Mouse (Mus musculus): ENCODE measurements at regions not wholly inside any gene's neighbourhood (a gene's known extent, or its start where the extent isn't known, plus 50 kb on each side); places are given as distances from the start of the nearest gene placed in this dataset.

DNA sequence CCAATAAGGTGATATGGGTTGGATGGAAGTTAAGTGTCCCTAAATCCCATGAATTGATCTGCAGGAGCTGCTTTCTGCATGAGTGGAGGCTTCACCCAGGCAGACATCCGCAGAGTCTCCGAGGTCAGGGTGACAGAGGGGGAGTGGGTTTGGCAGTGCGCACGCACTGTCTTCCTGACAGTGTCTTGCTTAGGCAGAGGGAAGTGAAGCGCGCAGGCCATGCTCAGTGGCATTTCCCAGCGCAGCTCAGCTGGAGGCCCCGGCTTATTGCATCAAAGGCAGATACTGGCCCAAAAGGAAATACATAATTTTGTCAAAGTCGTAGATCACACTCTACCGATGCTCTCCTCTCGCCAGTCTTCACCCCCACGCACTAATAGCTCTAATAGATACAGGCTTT lies 252.7 kb upstream of the Dnajc24 start:
- no peak for DNase-seq
- intact Hi-C loops (cut with DNase I): no loop called here

DNA sequence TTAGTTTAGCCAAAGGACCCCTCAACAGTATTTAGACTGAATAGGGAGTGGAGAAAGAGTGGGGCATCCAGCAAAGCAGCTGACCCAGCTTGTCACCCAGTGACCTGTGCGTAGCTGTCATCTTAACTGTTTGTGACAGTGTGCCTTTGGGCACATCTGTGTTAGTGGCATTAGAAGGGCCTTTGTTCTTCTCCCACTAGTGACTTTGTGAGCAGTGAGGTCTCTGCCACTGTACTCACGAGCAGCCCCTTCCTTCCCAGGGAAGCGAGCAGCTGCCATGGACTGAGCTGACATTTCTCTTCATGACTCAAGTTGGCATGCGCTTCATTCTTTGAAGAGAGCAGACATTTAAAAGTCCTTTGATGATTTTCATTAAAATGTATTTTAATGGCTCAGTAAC lies 231.0 kb upstream of the Dnajc24 start:
- DNase-seq: no peak
- intact Hi-C loops (cut with DNase I): no loop called here

DNA sequence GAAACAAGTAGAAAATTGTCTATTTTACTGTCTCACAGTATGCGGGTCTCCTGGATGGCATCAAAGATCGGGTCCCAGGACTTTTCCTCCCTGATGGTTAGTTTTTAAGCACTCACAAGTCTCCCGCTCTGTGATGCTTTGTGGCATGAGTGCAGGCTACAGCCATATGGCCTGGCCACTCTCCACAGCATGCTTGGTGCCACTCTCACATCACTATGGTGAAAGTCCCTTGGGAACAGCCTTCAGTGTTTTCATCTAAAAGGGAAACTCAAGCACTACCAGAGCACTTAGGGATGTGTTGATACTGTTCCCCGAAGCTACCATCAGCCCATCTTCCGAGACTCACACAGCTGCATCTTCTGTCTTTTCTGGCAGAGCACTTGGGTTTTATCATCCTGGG lies 227.8 kb upstream of the Dnajc24 start:
- DNase-seq: no peak
- intact Hi-C loops (cut with DNase I): no loop called here

DNA sequence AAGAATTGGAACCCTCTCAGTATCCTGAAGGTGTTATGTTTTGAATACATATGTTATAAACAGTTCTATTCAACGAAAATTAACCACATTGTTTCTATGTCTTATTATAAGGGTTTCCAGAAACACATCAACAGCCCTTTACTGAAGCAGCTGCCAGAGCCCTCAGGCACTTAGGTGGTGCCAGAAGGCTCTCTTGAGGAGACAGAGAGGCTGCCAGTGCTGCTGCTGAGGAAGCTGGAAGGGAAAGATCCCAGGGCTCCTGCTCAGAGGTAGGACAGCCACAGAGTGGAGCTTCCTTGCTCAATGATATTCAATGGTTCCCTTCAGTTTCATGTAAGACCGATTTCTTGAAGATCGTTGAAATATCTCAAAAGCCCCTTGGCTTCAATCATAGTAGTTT lies 226.7 kb upstream of the Dnajc24 start:
- intact Hi-C loops (cut with DNase I): no loop called here

DNA sequence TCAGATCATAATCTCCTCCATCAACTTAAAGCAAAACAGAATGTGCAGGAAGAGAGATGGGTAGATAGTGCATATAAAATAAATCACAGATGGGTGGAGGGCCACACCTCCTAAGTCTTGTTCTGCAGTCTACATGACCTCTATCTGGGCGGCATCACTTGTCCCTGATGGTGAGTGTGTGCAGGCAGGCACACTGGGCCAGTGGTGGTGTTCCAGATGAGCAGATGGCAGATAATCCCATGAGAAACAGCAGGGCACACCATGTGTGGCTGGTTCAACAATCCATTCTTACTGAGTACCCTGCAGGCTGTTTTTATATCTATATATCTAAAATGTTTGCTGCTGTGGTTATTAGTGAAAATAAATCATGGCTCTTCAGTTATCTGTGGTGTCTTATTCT lies 224.9 kb upstream of the Dnajc24 start:
- intact Hi-C loops (cut with DNase I): no loop called here
- no peak for DNase-seq

More for the DNA sequence above, 226.7 kb upstream of the Dnajc24 start:
- no peak for DNase-seq

DNA sequence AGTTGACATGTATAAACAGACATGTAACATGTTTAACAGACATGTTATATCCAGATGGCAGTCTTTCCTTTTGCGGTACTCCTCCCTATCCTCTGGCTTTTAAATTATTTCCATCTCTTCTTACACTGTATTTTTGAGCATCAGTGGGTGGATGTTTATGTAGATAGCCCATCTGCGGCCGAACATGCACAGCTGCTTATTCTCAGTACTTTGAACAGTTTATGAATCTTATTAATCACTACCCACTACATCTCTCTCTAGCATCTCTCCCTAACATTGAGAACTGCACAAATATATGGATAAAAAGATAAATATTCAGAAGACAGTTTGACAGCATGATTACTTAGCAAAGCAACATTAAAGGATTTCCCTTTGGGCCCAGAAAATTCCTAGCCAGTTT lies 212.8 kb upstream of the Dnajc24 start:
- DNase-seq: no peak
- intact Hi-C loops (cut with DNase I): no loop called here

DNA sequence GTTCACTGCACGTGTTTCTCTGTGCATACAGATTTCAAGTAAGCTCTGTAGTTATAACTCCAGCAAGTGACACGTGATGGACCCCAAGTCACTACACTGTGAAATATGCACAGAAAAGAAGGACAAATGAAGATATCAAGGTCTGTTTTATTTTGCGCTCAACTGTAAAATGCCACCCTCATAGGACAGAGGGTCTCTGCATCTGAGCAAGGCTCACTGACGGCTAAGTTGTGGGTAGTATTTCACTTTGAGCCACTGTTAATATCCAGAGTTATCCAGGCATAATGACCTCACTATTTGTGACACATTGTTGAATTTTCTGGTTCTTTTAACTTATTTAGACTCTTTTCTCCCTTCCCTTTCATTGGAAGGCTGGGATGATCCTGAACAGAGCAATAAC lies 210.4 kb upstream of the Dnajc24 start:
- no peak for DNase-seq
- intact Hi-C loops (cut with DNase I): no loop called here

DNA sequence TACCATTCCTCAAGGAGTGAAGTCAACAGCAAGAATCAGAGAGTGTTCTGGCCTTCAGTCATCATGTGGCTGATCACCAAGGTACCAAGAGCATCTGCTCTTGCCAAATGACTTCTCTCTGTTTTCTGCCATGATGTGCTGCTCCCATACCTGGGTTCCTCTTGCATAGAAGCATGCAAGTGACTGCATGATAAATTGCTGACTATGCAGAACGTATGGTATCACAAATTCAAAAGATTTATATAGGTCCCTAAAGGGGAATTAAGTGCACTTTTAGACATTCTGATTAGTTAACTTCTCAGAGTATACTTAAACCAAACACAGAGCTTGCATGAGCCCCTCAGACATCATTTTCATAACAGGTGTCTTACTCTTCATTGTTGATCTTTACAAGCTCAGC lies 207.4 kb upstream of the Dnajc24 start:
- intact Hi-C loops (cut with DNase I): no loop called here
- no peak for DNase-seq

DNA sequence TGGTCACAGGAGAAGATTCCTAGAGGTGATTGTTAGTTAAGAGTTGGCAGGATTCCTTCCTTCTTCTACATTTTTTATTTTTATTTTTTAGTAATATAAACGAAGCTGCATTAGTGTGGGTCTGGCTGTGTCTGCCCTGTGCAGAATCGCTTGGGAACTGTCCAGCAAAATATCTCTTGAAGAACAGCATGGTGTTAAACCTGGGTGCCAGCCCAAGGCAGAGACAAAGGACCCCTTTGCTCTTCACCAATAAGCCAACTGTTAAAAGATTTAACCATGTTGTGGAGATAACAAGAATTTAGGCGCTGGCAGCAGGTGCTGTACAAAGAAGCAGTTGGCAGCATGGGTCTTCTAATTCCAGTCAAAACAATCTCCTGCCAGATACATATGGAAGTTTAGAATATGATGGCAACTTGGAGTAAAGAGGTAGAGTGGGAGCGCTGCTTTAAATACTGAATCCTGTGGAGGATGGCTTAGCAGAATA lies 205.5 kb upstream of the Dnajc24 start:
- DNase-seq: no peak
- intact Hi-C loops (cut with DNase I): no loop called here

DNA sequence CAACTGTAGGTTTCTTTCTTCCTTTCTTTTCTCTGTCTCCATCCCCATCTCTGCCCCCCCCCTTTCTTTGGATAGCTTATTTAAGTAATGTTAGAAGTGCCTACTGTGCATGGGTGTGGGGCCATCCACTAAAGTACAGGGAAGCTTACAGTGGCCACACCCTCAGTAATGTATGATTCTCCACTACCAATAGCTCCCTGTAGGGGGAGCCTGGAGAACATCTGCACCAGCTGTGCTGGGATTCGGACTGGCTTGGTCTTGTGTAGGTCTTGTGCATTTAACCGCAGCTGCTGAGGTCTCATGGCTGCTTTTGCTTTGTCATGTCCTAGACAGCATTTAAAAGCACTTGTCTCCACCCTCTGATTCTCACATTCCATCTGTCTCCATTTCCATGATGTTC lies 196.8 kb upstream of the Dnajc24 start:
- intact Hi-C loops (cut with DNase I): no loop called here
- no peak for DNase-seq

DNA sequence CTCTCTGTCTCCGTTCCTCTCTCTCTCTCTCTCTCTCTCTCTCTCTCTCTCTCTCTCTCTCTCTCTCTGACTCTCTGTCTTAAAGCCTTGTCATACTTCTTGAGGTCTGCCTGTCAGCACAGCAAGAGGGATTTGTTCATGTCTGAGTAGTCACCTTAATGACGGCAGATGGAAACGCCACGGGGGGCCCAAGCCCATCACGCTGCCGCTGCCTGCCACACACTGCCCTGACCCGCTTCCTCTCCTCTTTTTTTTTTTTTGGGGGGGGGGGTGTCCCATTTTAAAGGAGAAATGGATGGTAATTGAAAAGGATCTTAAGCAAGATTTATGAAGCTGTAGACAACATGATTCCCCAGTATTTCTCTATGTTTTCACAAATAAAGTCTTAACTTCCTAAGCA lies 191.8 kb upstream of the Dnajc24 start:
- intact Hi-C loops (cut with DNase I): loop anchor here (10.0 kb wide), 1 partner anchor 860 kb away; no protein-coding TSS in a partner anchor
- no peak for DNase-seq

DNA sequence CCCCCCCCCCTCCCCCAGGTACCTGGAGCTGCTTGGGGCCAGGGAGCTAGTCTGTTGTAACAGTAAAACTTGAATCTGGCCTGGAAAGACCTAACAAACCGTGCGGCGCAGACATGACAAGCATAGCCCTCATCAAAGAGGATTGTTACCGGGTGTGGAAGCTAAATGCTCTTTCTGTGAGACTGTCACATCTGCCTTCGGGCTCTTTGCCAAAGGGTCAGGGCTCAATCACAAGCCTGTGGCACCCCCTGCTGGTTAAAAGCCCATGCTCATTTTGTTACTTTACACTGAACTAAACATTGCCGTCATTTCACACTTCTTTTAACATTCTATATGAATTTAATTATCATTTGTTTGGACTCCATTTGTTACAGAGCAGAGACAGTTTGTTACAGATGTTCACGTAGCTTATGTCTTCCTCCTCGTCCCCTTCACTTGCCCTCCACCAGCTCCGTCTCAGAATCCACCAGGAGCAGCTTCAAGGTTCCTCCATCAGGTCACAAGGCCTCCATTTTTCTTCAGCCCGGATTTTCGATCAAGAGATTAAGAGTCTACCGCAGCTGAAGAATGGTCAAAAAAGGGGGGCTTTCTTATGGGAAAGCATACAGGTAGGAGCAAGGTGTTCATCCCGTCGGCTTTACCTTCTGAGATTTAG lies 191.1 kb upstream of the Dnajc24 start:
- peak; percentile 43 to 59 for DNase-seq
- intact Hi-C loops (cut with DNase I): loop anchor here (1.0 to 10.0 kb wide), 2 partner anchors 578 to 860 kb away; no protein-coding TSS in a partner anchor

DNA sequence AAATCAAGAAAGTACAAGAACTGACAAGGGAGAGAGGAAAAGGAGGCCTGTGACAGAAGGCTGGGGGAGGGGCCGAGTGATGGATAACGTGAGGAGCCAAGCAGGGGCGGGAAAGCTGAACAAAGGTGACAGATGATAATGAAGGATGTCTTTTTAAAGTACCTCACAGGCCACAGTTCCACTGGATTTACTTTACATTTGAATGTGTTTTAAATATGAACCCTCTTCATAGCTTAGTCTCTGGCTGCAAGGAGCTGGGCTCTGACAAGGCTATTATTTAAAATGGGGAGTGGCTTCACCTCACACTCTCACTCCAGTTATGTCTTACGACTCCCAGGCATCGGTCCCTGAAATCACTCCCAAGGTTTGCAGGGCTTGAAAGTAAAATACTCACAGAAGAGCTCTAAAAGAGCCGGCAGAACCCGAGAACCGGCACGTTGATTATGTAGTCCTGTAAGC lies 190.6 kb upstream of the Dnajc24 start:
- DNase-seq: no peak
- intact Hi-C loops (cut with DNase I): loop anchor here (1.0 to 10.0 kb wide), 2 partner anchors 578 to 859 kb away; no protein-coding TSS in a partner anchor

DNA sequence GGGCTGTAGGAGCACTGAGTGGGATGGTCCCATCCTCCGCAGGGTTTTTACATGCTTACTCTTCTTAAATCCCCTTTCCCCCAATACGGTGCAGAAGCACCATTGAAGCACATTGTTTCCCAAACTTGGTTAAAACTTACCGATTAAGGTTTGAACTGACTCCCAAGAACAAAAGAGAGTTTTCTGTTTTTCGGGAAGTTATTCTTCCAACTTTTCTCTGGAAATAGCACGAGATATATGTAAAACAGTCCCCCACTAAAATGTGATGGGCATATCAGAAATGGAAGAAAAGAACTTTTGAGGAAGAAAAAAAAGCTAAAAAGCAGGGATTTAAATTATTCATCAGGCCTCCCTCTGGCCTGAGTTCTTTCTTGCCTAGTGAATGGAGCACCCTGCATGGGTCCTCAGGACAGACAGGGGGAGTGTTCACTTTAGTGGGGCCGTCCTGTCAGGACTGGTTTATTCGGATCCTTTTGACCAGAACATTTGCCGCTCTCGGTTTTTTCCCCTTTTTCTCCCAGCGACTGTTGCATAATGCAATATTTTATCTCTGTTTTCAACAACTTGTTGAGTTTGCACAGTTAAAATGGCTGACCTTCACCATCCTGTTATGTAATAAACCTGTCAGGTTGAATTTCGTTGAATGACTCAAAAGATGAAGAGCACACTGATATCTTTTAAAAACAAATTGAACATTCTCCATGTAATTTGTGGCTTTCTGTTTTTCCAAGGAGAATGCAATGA lies 187.4 kb upstream of the Dnajc24 start:
- no peak for DNase-seq
- intact Hi-C loops (cut with DNase I): loop anchor here (10.0 kb wide), 1 partner anchor 856 kb away; no protein-coding TSS in a partner anchor

DNA sequence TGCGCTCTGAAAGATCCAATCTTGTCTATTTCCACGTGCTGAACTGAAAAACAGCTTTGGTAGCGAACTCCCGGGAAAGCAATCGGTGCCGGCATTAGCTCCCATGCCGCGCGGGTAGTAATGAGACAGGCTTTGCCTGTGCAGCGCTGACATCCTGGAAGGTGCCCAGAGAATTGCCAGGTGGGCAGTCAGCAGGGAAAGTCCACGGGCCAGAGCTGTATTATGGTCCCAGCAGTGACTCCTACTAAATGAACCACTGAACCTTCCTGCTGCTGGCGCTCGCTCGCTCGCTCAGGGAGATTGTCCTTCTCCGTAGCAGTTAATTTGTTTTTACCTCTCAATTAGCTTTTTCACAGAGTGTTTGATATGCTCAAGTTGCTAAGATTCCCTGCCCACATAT lies 180.3 kb upstream of the Dnajc24 start:
- intact Hi-C loops (cut with DNase I): no loop called here
- DNase-seq: no peak

DNA sequence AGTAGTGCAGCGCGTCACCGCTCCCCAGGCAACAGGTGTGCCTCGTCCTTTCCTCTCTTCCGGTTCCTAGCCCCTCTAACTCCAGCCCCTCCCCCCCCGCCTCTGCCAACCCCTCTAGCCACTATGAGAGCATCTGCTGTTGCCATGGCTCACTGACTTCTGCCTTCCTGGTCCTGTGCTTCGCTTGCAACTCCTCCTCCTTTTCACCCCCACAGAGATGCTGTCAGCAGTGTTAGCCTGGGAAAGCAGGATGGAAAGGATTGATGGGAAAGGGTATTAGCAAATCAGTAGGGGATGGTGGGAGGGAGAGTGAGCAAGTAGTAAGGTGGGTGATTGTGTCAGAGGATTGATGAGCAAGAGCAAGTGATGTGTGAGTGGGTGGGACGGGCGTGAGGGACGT lies 178.7 kb upstream of the Dnajc24 start:
- no peak for DNase-seq
- intact Hi-C loops (cut with DNase I): no loop called here

DNA sequence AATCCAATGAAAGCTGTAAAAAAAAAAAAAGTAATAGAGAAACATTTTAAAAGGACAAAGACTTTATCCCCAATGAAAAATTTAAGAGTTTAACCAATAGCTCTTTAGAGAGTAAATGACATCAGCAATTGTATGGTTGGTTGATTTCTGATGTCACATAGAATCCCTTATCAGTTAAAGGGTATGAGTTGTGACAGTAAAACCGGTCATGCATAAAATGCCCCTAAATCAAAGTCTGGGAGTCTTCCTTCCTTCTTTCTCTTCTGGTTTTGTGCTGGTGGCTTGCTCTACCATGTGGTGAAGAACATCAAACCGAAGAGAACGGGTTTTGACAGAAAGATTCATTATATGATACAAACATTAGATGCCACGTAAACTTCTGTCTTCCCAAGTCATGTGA lies 159.3 kb upstream of the Dnajc24 start:
- no peak for DNase-seq
- intact Hi-C loops (cut with DNase I): no loop called here

DNA sequence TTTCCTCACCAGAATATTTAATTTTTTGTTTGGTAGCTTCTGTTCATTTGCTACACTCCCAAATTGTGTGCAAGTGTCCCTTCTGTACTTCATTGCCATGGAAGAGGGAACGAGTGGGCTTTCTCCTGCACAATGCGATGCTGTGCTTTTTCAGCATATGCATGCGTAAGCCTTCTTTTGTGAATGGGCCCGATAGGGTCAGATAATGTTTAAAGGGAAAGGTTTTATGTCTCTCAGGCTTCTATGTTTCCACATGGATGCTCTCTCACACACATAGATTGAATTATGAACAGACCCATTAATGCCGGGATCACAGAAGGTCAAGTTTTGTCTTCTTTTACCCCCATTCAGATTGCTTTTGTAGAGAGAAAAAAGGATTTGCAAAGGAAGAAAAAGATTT lies 158.5 kb upstream of the Dnajc24 start:
- intact Hi-C loops (cut with DNase I): no loop called here
- DNase-seq: no peak

DNA sequence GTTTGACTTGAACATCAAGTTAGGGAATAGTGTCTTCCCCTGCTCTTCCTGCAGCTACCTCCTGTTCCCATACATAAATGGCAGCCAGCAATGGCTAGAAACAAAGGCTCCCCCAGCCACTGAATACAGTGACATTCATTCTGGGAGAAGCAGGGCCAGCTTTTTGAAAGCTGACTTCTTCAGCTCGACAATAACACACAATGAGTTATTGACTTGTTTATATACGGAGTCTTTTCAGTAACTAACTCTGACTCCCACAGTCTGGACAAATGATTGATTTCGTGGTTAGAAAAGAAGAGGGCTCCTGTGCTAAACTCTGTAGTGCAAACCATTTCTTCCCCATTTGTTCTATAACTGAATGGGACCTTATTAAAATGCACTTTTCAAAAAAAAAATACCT lies 146.4 kb upstream of the Dnajc24 start:
- no peak for DNase-seq
- intact Hi-C loops (cut with DNase I): no loop called here

DNA sequence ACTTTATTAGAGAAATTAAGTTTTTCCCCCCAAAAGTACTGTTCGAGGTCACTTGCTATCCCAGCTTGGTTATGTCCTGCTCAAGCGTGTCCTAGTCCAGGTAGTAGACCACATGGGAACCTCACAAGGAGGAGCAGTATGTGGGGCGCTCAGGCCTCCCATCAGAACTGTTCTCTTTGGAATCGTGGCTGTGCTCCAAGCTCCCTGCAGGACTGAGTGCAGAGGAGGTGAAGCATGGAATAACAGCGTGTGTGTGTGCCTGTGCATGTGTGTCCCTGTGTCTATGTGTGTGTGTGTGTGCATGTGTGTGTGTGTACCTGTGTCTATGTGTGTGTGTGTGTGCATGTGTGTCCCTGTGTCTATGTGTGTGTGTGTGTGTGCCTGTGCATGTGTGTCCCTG lies 137.6 kb upstream of the Dnajc24 start:
- intact Hi-C loops (cut with DNase I): no loop called here
- DNase-seq: no peak

DNA sequence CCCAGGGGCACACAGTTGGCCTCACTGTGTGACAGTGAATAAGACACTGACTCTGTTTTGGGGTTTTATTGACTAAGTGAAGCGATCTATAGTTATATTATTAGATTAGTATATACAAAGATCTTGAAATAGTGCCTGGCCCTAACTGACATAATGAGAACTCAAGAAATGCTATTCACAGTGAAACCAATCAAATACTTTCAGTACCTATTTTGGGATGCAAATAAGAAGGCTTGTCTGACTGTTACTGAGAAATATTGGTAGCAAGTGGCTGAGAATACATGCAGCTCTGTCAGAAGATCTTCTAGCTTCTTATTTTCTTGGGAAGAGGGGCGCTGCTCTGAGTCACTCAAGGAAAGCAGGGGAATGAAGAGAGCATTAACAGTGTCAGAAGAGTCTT lies 97.7 kb upstream of the Dnajc24 start:
- intact Hi-C loops (cut with DNase I): no loop called here
- no peak for DNase-seq

DNA sequence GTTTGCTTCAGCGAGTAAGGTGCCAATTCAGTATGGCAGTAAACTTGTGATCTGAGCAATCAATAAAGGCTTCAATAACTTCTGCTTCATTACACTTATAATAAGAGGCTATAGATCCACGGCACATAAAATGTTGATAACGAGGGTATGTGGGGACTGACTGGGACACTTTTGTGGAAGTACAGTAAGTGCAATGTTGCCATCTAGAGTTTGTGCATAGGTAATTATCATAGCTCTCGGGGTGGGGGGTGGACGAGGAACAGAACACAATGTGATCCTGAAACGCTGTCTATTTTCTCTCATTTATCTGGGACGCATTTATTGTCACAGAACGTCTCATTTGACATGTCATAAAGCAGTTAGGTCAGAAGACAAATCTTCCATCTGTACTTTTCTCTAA lies 82.8 kb upstream of the Dnajc24 start:
- intact Hi-C loops (cut with DNase I): no loop called here
- no peak for DNase-seq

Data from heart, postnatal 36 days (tissue).